Mouse (Mus musculus): ENCODE measurements at regions not wholly inside any gene's neighbourhood (a gene's known extent, or its start where the extent isn't known, plus 50 kb on each side); places are given as distances from the start of the nearest gene placed in this dataset.

- no peak for DNase-seq
These were observed 163.5 kb upstream of the Kcnh7 start for GRCm38 (mm10) chr2:63347562-63347961.

- no peak for DNase-seq
These were observed 142.7 kb upstream of the Kcnh7 start for GRCm38 (mm10) chr2:63326750-63327149.

- DNase-seq, result peak; percentile 53
These were observed 96.8 kb upstream of the Kcnh7 start for GRCm38 (mm10) chr2:63280911-63281310.

DNA sequence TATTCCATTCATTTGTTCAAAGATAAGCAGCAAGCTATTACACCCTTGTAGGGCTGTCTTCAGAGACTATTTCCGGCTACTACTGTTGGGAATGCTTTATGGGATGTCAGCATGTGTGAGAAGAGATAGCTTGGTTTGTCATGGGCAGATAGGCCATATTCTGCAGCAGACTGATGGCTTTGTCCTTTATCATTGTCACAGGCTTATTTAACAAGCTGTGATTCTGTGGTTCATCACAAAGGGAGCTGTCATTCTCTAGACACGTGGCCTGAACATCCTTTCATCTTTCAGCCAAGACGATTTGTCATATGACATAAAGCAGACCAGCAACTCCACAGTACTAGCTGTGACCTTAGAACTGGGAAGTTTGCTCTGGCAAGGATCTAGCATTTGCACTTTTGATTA, 89.7 kb upstream of the Kcnh7 start:
- DNase-seq, result no peak

- no peak for DNase-seq
These were observed 62.1 kb upstream of the Kcnh7 start for GRCm38 (mm10) chr2:63246091-63246612.

DNA sequence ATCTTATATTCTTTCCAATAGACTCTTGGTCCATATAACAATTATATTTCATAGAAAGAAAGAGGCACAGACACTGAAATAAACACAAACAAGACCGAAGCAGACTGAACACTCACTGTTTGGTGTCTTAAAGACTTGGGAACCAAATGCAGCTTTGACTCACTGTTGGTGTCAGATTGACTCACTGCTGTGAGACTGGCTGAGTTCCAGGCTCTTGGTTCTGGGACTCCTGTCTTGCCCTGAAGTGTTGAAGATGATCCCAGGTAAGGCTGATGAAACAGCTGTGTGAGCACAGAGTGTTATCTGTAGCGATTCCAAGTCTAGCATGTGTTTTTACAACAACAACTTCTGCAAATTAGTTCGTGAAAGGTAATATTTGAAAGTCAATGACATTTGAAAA, 55.2 kb upstream of the Kcnh7 start:
- DNase-seq, result no peak

All from kidney, adult 9 months (tissue).